Mouse (Mus musculus) spleen, postnatal 10 days (tissue): Measurements from ENCODE around the gene Ralgps1.
A peak's percentile ranks its signal among the peaks of the same experiment; 100 is the strongest.
"Not testable (repeated sequence)": the region's sequence is repeated elsewhere in the genome, so short reads cannot be mapped to it uniquely, and the experiment has no call there.

ENCODE experiments used
- DNase-seq, 2 experiments: peaks; one replicate each; pipeline ENCODE4 v3.0.0; 2021 to 2022; ENCODE audit warnings: low spot score in 2 of 2

The Ralgps1 gene

GRCm38 (mm10) chr2:33323043-33323625 is 48.2 kb downstream of the Ralgps1 start:
- not testable (repeated sequence) for DNase-seq

GRCm38 (mm10) chr2:33321641-33322040 is 49.6 kb downstream of the Ralgps1 start:
- no peak for DNase-seq

- DNase-seq, result no peak
These were observed 50.3 kb downstream of the Ralgps1 start for GRCm38 (mm10) chr2:33321031-33321430.

- no peak for DNase-seq
These were observed 50.7 kb downstream of the Ralgps1 start for GRCm38 (mm10) chr2:33320568-33320967.

DNA sequence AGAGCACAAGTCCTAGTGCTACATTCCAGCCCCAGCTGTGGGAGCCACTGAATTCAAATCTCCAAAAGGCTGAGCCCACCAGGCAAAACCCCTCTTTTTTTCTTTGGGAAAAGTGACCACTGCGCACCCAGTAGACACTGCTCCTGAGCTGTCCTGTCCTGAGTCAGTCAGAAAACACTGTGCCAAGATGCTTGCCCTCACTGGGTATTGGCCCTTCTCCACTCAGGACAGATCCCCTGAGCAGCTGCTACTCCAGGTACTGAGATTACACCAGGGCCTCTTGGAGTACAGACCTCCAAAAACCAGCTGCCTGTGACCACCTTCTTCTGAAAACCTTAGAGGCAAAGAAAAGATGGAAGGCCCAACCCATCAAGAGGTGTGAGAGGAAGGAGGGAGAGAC is 51.4 kb downstream of the Ralgps1 start:
- no peak for DNase-seq

- DNase-seq, result no peak
These were observed 51.8 kb downstream of the Ralgps1 start for GRCm38 (mm10) chr2:33319455-33319854.

GRCm38 (mm10) chr2:33318491-33318964 is 52.8 kb downstream of the Ralgps1 start:
- DNase-seq, result no peak

- peak in 1 of 2 experiments; percentile 57 for DNase-seq
These were observed 54.8 kb downstream of the Ralgps1 start for GRCm38 (mm10) chr2:33316516-33316915.

DNA sequence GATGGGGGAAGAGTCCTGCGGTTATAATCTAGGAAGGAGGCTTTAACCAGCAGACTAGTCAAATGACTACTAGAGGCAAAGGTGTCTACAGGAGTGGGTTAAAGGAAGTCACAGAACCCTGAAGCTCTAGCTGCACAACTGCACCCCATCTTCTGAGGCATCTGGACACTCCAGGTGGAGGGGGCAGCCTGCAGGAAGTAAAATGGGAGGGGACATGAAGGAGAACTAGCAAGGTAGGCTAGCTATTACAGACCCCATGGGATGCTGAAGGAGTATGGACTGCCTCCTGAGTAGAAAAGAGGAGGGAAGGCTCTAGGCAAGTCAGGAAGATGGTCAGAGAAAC is 55.3 kb downstream of the Ralgps1 start:
- DNase-seq, result no peak

DNA sequence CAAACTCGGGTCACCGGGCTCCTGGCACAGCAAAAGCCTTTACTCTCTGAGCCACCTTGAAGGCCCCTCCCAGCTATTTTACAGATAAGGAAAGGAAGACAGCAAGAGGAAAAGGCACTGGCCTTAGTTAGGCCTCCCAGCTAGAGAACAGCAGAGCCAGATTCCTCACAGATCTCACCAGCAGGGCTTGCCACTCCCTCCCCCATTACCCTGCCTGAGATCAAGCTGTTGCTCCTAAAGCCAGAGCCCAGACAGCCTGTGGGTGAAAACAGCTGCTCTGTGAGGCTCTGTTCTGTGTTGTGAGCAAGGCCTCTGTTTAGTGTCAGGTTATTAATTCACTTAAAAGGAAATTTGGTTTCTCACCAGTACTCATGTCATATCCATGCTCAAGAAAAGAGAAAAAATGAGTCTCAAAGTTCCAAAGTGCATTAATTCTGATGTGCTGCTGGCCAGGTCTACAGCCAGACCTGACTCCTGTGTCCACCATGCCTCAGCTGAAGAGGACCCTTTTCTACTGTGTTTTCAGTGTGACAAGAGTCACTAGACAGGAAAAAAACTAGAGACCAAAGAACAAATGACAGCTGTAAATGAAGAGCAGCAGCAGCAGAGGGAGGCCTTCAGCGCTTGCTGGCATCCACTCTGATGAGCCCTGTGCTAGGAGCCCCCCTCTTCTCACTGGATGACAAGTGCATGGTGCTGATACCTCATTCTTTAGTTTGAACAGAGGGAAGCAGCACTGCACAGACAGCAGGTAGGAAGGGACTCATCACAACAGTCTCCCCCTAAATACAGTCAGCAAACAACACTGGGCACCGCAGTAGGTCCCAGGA is 55.8 kb downstream of the Ralgps1 start:
- DNase-seq, result no peak

DNA sequence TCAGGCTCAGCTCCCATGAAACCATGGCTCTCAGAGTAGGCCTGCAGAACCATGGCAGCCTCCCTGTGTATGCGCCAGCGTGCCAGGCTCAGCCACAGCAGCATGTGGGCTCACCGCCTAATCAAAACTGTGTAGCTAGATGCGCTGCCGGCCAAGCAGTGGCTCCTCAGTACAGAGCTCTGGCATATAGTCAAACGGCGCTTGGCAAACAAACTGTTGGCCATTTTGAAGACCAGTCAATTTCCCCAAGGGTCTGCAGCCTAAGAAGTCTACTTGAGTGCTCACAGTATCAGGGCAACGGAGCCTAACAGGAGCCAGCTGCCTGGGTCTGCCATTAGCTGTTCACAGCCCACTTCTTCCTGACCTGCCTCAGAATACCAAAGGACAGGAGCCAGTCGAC is 61.9 kb downstream of the Ralgps1 start:
- DNase-seq, result no peak

- no peak for DNase-seq
These were observed 64.7 kb downstream of the Ralgps1 start for GRCm38 (mm10) chr2:33306565-33306964.

GRCm38 (mm10) chr2:33303416-33303947 is 67.8 kb downstream of the Ralgps1 start:
- no peak for DNase-seq

DNA sequence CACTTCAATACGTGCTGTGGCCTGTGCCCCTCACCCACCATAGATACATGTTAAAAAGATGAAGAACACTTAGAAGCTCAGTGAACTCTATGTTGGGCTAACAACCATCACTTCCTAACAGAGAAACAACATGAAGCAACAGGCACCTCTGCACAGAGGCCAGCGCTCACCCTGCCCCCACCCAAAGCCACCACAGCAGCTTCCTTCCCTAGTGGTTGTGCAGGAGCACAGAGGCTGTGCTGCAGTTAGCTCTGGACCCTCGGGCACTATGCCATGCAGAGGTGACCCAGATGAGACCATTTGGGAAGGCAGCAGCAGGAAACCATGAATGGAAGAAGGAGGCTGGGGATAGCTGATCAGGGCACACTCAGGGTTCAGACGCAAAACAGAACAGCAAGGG is 68.5 kb downstream of the Ralgps1 start:
- DNase-seq, result peak in 1 of 2 experiments; percentile 52

DNA sequence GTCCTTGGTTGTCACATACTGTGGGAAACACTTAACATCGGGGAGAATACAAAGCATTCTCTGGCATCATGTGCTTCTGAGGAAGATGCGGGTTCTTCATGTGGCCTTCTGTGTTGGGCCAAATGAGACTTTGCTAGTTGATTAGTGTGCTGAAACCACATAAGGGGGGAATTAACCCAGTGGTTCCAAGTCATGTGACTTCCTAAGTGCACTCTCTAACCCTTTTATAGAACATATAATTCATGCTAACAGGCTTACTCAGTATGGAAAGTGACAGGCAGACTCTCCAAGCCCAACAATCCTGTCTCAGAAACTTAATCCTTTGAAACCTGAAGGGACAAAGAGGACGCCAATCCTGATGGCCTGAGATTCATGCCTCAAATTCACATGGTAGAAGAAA is 68.9 kb downstream of the Ralgps1 start:
- no peak for DNase-seq

DNA sequence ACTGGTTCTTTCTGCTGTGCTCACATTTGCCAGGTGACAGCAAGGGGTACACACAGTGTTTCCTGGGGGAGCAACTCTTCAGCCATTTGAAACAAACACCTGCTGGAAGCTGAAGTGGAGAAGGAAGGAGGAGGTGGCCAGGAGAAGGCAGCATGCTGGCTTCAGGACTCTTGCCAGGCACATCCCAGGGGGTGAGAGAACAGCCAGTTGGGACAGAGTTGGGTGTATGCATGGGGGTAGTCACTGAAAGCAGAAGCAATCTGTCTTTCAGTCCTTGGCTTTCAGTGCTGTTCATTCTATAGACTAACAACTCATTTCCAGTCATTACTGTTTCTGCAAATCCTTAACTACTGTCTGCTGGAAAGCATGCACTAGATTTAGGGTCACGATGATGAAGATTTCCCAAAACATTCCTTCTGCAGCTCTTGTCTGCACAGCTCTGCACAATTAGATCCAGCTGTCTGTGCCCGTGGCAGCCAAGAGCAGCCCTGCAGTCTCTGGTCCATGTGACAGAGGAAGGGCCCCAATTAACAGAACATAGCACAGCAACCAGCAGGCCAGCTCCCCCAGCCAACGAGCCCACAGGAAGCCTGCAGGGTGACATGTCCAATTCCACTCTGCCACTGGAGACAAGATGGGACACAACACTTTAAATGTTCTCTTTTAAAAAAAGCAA is 70.8 kb downstream of the Ralgps1 start:
- DNase-seq, result no peak

DNA sequence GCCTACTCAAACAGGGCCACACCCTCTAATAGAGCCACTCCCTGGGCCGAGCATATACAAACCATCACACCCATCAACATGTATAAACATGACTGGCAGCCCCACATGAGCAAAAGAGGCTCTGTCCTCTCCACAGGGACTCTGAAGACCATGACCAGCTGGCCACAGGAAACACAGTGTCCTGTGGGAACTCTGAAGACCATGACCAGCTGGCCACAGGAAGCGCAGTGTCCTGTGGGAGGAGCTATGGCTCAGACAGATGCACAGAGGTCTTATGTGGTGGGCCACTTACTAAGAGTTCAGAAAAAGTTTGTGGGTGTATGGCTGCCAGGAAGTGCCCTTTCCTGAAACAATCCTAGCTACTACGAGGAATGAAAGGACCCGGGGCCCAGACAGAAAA is 72.4 kb downstream of the Ralgps1 start:
- no peak for DNase-seq

DNA sequence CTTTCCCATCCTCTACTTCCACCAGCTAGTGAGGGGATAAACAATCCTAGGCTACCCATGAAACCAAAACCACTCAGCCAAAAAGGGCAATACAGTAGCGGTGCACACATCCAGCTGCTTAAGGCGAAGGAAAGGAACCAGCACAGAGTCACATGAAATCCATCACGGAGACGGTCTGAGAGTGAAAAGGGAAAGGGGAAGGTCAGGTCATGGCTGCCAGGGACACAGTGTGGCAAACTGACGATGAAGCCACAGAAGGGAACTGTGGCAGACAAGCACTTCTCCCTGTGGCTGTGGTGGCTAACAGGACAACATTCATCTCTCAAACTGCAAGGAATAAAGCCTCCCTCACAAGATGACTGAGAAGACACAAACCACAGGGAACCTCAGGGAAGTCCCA is 76.2 kb downstream of the Ralgps1 start:
- no peak for DNase-seq

DNA sequence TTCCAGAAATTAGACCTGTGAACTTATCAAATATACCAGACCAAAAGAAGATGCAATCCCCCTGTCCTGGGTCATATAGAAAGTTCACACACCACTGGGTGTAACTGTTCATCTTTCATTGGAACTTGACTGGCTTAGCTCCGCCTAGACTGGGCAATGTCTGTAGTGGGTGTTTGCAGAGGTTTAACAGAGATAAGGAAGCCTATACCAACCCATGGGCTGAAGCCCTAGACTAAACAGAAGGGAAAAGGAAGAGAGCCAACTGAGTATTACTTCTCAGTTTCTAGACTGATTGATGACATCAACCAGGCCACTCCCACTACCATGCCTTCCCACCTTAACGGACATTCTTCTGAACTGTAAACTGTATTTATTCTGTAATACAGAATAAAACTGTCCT is 79.2 kb downstream of the Ralgps1 start:
- DNase-seq, result no peak

- no peak for DNase-seq
These were observed 80.8 kb downstream of the Ralgps1 start for GRCm38 (mm10) chr2:33290491-33290890.

- no peak for DNase-seq
These were observed 82.4 kb downstream of the Ralgps1 start for GRCm38 (mm10) chr2:33288837-33289236.

GRCm38 (mm10) chr2:33283674-33284073 is 87.6 kb downstream of the Ralgps1 start:
- DNase-seq, result no peak

DNA sequence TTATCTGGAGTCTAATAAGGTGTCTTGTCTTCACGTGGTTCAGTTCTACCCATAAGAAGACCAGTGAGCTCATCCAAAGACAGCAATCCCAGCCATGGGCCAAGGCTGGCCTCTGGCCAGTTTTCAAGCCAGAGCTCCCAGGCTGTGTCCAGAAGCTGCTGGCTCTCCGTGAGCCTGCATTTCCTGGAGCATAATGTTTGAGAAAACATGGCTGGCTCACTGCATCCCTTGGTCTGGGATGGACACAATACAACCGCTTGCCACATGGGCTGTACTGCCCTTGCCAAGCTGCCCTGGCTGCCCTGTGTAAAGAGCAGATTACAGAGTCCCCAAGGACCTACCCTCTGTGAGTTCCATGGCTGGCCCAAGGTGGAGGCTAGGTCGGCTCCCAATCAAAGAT is 88.4 kb downstream of the Ralgps1 start:
- DNase-seq, result no peak
